Mouse (Mus musculus): ENCODE measurements around the gene Jazf1.

Jazf1 gene

GRCm38 (mm10) chr6:53006032-53006431, 62.4 kb downstream of the Jazf1 start:
- DNase-seq, result peak; percentile 88

GRCm38 (mm10) chr6:53005544-53005943, 62.9 kb downstream of the Jazf1 start:
- no peak for DNase-seq

GRCm38 (mm10) chr6:52990816-52991215, 77.6 kb downstream of the Jazf1 start:
- no peak for DNase-seq

- no peak for DNase-seq
Measured at GRCm38 (mm10) chr6:52987905-52988640, 80.4 kb downstream of the Jazf1 start.

GRCm38 (mm10) chr6:52987391-52987790, 81.0 kb downstream of the Jazf1 start:
- peak; percentile 41 for DNase-seq

- DNase-seq, result no peak
Measured at GRCm38 (mm10) chr6:52982175-52982574, 86.3 kb downstream of the Jazf1 start.

- DNase-seq, result no peak
Measured at GRCm38 (mm10) chr6:52979503-52979902, 88.9 kb downstream of the Jazf1 start.

- no peak for DNase-seq
Measured at GRCm38 (mm10) chr6:52973351-52973750, 95.1 kb downstream of the Jazf1 start.

- no peak for DNase-seq
Measured at GRCm38 (mm10) chr6:52972138-52972537, 96.3 kb downstream of the Jazf1 start.

- peak; percentile 71 for DNase-seq
Measured at GRCm38 (mm10) chr6:52969717-52970261, 98.6 kb downstream of the Jazf1 start.

GRCm38 (mm10) chr6:52968346-52968891, 100.0 kb downstream of the Jazf1 start:
- DNase-seq, result no peak

GRCm38 (mm10) chr6:52967557-52968270, 100.7 kb downstream of the Jazf1 start:
- DNase-seq, result no peak

- DNase-seq, result no peak
Measured at GRCm38 (mm10) chr6:52966001-52966400, 102.4 kb downstream of the Jazf1 start.

GRCm38 (mm10) chr6:52965340-52965739, 103.1 kb downstream of the Jazf1 start:
- DNase-seq, result no peak

GRCm38 (mm10) chr6:52963840-52964690, 104.4 kb downstream of the Jazf1 start:
- peak; percentile 66 for DNase-seq

GRCm38 (mm10) chr6:52963430-52963732, 105.0 kb downstream of the Jazf1 start:
- DNase-seq, result peak; percentile 32

- DNase-seq, result no peak
Measured at GRCm38 (mm10) chr6:52962600-52963429, 105.6 kb downstream of the Jazf1 start.

- no peak for DNase-seq
Measured at GRCm38 (mm10) chr6:52961660-52962490, 106.6 kb downstream of the Jazf1 start.

- peak; percentile 84 for DNase-seq
Measured at GRCm38 (mm10) chr6:52957730-52958129, 110.7 kb downstream of the Jazf1 start.

GRCm38 (mm10) chr6:52956131-52956530, 112.3 kb downstream of the Jazf1 start:
- DNase-seq, result no peak

GRCm38 (mm10) chr6:52955304-52955703, 113.1 kb downstream of the Jazf1 start:
- DNase-seq, result no peak
